Mouse (Mus musculus): Measurements from ENCODE around the gene Hipk4. TPM values are rescaled to one million over a fixed set of nuclear protein-coding genes. Genes with fewer than 3 reads are reported as not detected.

The Hipk4 gene
- polyA plus RNA-seq (2015; fragmentation: Nextera tagmentation; extraction: Ambion mirVana), result 0.87 and 1.4 TPM in 2 replicates

DNA sequence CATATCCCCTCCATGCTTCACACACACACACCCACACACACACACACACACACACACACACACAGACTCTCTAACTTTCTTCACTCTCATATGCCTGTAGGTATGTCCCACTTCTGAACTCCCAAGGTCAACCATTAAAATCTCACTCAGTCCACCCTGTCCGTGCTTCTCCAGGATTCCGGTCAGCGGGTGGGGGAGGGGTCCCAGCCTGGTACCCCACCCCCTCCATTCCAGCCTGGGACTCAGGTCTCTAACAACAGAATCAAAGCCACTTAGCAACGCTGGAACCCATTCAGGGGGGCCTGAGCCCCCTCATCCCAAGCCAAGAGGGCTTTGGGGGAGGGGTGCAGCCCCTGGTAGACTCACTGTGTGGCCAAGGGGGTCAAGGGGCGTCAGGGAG, at the start of gene Hipk4:
Hipk4 (plus strand) TSS at position 301 of the 400 bp plus-strand sequence.
- no peaks in the 10 kb centered on the region for H3K4me1 ChIP-seq
- ATAC-seq (ENCODE audit: low FRiP score, low read depth), result no peak
- no peak within 1 kb of the TSS; the same call in 1 of the 2 replicates for H3K9ac ChIP-seq
- H3K4me3 ChIP-seq, result no peak within 1 kb of the TSS
- H3K27ac ChIP-seq, result no peak within 1 kb of the TSS
- no peak within 1 kb of the TSS for H3K4me2 ChIP-seq (replicated peaks)
- H3K27me3 ChIP-seq, result no peaks in the 10 kb centered on the region
- 66% methylated on average over 5 of the region's 5 CpGs for WGBS
- no peaks in the 10 kb centered on the region for H3K9me3 ChIP-seq
- H3K36me3 ChIP-seq, result peaks cover 10% of the 10 kb centered on the region

DNA sequence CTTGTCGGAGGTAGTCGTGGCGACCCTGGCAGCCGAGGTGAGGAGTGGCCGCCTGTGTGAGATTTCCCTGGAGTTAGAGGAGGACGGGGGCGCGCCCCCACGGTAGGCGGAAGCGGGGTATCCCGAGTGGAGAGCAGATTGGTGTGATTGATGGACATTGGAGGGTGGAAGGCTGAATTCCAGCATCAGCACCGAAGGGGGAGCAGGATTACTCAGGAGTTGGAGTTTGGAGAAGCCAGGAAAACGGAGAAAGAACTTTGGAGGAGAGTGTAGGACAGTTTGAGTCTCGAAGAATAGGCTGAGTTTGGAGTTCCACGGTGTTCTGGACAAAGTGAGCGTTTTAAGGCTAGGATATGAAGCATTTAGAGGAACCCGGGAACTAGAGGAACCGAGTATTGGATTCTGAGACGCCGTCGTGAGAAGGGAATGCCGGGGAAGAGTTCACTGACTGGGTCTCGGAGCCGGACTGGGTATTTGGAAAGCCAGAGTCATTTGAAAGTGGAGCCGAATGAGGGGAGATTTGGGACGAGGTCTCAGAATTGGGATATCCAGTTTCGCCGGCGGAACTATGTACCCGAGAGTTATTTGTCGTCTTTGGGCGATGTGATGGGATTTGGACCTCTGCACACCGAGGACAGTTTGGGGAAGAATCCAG, 49.1 kb upstream of the Hipk4 start:
- Histone ChIP-seq H3K9me3 (no peaks in the 10 kb centered on the region), H3K4me1 (peaks cover 21% of the 10 kb centered on the region), H3K27ac (peak overlapping the region; percentile 94), H3K36me3 (peaks cover 24% of the 10 kb centered on the region), H3K9ac (peak overlapping the region; percentile 79), H3K4me2 (replicated peaks) (peak overlapping the region; percentile 69), H3K4me3 (peak overlapping the region; percentile 76), H3K27me3 (no peaks in the 10 kb centered on the region)
- WGBS, result under 1% methylated on average over 34 of the region's 34 CpGs
- ATAC-seq (ENCODE audit: low FRiP score, low read depth), result no peak

DNA sequence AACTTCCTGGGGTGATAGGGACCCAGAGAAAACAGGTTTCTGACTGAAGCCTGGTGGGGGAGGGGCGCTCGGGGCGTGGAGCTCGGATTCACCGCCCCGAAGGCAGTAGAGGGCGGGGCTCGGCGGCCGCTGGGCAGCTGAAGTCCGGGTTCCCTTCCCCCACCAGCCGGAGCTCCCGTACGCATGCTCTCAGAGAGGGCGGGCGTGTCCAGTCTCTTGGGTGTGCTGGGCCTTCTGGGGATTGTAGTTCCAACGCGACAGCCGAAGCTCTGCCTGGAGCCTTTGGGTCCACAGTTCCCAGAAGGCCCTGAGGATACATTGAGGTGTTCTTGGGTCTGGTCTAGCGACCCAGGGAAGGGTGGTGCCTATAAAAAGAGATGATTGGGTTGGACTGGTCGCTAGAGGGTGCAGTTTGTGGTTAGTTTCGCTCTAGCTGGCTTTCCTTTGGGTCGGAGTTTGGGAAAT, 48.5 kb upstream of the Hipk4 start:
- peaks cover 24% of the 10 kb centered on the region for H3K36me3 ChIP-seq
- WGBS, result under 1% methylated on average over 22 of the region's 23 CpGs
- peak overlapping the region; percentile 76 for H3K4me3 ChIP-seq
- ATAC-seq (ENCODE audit: low FRiP score, low read depth), result peak; percentile 85
- no peaks in the 10 kb centered on the region for H3K27me3 ChIP-seq
- H3K9me3 ChIP-seq, result no peaks in the 10 kb centered on the region
- peaks cover 21% of the 10 kb centered on the region for H3K4me1 ChIP-seq
- H3K27ac ChIP-seq, result peak overlapping the region; percentile 94
- peak overlapping the region; percentile 69 for H3K4me2 ChIP-seq (replicated peaks)
- peak overlapping the region; percentile 79 for H3K9ac ChIP-seq

DNA sequence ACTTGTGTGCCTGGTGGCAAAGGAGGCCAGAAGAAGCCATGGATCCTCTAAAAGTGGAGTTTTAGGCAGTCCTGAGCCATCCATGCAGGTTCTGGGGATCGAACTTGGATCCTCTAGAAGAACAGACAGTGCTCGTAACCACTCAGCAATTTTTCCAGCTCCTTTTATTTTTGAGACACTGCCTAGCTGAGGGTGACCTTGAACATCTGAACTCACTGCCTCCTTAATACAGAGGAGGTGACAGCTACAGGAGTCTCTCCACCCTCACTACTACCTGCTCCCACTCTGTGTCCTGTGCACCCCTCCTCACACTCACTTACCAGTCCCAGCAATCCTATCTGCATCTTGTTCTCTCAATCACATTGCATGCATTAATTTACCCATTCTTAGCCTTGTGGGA, 47.5 kb upstream of the Hipk4 start:
- ATAC-seq (ENCODE audit: low FRiP score, low read depth), result no peak
- peaks cover 24% of the 10 kb centered on the region for H3K36me3 ChIP-seq
- H3K9me3 ChIP-seq, result no peaks in the 10 kb centered on the region
- peak overlapping the region; percentile 76 for H3K4me3 ChIP-seq
- no peaks in the 10 kb centered on the region for H3K27me3 ChIP-seq
- no peak overlapping the region for H3K9ac ChIP-seq
- peak overlapping the region; percentile 69 for H3K4me2 ChIP-seq (replicated peaks)
- peaks cover 21% of the 10 kb centered on the region for H3K4me1 ChIP-seq
- H3K27ac ChIP-seq, result no peak overlapping the region
- WGBS, result 89% methylated on average over 2 of the region's 2 CpGs

DNA sequence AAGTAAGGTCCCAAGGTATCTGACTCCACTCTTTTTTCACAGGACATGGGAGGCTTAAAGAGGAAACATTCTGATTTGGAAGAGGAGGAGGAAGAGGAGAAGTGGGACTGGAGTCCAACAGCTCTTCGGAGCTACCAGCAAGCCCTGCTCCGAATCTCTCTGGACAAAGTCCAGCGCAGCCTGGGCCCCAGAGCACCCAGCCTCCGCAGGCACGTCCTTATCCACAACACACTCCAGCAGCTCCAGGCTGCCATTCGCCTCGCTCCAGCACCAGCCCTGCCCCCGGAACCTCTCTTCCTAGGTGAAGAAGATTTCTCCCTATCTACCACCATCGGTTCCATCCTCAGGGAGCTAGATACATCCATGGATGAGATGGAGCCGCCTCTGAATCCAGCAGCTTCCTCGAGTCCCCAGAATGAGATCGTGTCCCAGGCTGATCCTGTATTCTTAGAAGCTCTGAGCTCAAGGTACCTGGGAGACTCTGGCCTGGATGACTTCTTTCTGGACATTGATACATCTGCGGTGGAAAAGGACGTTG, 46.9 kb upstream of the Hipk4 start:
- WGBS, result 95% methylated on average over 14 of the region's 14 CpGs
- no peaks in the 10 kb centered on the region for H3K27me3 ChIP-seq
- H3K4me2 ChIP-seq (replicated peaks), result no peak overlapping the region
- no peak overlapping the region for H3K4me3 ChIP-seq
- peaks cover 24% of the 10 kb centered on the region for H3K36me3 ChIP-seq
- H3K4me1 ChIP-seq, result peaks cover 25% of the 10 kb centered on the region
- H3K9me3 ChIP-seq, result no peaks in the 10 kb centered on the region
- no peak overlapping the region for H3K27ac ChIP-seq
- ATAC-seq (ENCODE audit: low FRiP score, low read depth), result no peak
- no peak overlapping the region for H3K9ac ChIP-seq

DNA sequence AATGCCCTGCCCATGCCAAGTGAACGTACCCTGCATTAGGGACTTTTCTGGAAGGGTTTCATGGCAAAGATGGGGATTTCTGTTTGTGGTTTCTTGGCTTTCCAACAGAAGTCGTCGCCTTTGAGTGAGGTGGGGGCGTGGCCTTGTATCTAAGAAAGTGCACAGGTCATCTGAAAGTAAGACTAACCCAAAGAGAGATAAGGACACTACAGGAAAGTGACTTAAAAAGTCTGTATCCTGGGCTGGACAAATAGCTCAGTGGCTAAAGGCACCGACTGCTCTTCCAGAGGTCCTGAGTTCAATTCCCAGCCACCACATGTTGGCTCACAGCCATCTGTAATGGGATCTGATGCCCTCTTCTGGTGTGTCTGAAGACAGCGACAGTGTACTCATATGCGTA, 44.5 kb upstream of the Hipk4 start:
- Histone ChIP-seq H3K36me3 (peaks cover 24% of the 10 kb centered on the region), H3K9me3 (no peaks in the 10 kb centered on the region), H3K4me1 (peaks cover 31% of the 10 kb centered on the region), H3K4me2 (replicated peaks) (no peak overlapping the region), H3K4me3 (no peak overlapping the region), H3K27me3 (no peaks in the 10 kb centered on the region), H3K27ac (peak overlapping the region; percentile 44; the same call in 1 of the 2 replicates), H3K9ac (no peak overlapping the region)
- ATAC-seq (ENCODE audit: low FRiP score, low read depth), result no peak
- WGBS, result 84% methylated on average over 7 of the region's 7 CpGs

DNA sequence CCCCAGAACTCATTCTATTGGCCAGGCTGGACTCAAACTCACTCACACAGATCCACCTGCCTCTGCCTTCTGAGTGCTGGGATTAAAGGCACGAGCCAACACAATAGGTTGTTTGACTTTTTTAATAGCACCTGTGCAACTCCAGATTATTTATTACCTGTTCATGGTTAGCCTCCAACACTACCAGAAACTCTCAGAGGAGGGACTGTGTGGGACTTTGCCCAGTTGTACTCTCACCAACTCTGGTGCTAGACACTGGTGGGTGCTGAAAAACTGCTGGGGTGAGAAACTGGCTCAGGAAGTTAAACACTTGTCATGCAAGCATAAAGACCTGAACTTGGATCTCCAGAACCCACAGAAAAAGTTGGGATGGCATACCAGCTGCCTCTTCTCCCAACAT, 43.3 kb upstream of the Hipk4 start:
- Histone ChIP-seq H3K4me2 (replicated peaks) (no peak overlapping the region), H3K27me3 (no peaks in the 10 kb centered on the region), H3K27ac (no peak overlapping the region), H3K9ac (no peak overlapping the region), H3K4me1 (peaks cover 31% of the 10 kb centered on the region), H3K4me3 (no peak overlapping the region), H3K36me3 (peaks cover 24% of the 10 kb centered on the region), H3K9me3 (no peaks in the 10 kb centered on the region)
- no peak for ATAC-seq (ENCODE audit: low FRiP score, low read depth)
- WGBS, result 41% methylated on average over 1 of the region's 1 CpGs

DNA sequence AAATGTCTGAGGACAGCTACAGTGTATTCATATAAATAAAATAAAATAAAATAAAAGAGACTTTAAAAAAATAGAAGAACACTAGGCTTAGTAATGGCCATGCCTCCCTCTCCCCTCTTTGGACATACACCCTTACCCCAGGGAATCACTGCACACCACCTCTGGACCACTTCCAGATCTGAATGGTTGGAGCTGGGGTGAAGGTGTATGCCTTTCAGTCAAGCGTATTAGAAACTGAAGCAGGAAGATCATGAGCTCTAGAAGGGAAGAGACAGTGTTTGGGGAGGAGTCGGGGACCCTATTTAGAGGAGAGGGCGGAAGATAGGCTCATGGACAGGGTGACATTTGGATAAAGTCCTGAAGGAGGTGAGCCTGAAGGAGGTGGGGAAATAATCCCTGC, 42.6 kb upstream of the Hipk4 start:
- peaks cover 26% of the 10 kb centered on the region for H3K4me1 ChIP-seq
- H3K9me3 ChIP-seq, result no peaks in the 10 kb centered on the region
- peak overlapping the region; percentile 37; the same call in 1 of the 2 replicates for H3K4me3 ChIP-seq
- peak overlapping the region; percentile 85 for H3K27ac ChIP-seq
- H3K4me2 ChIP-seq (replicated peaks), result peak overlapping the region; percentile 67
- ATAC-seq (ENCODE audit: low FRiP score, low read depth), result no peak
- 0 out of 2 replicates have a peak overlapping the region, but pooled peaks have one; percentile 51 for H3K9ac ChIP-seq
- WGBS, result 70% methylated on average over 3 of the region's 3 CpGs
- H3K27me3 ChIP-seq, result no peaks in the 10 kb centered on the region
- peaks cover 24% of the 10 kb centered on the region for H3K36me3 ChIP-seq

DNA sequence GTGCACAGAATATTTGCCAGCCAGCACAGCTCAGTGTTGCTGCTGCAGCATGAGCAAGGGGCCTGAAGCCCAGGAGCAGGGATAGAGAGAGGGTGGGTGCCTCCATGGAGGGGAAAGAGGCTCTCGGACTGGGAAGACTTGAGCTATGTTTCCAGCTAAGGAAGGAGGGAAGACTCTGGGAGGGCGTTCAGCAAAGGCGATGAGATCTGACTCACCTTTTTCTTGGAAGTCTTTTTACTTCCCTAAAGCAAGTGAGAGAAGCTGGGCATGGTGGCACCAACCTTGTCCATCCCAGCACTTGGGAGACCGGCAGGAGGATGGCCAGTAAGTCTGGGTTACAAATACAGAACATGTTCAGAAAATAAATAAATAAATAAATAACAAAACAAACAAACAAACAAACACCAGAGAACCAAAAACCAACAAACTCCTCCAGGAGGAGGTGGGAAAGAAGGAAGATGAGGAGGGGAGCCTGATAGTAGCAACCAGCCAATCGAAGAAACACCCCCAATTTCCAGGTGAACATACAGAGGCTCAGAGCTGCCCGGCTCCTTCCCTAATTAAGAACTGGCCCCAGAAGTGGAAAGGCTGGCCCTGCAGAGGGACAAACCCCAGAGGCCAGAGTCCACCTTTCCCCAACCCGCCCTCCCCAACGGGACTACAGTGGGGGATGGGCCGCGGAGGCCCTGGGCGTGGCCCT, 42.0 kb upstream of the Hipk4 start:
- Histone ChIP-seq H3K27ac (peak overlapping the region; percentile 85), H3K36me3 (peaks cover 20% of the 10 kb centered on the region), H3K9ac (peak overlapping the region; percentile 51), H3K27me3 (no peaks in the 10 kb centered on the region), H3K4me3 (peak overlapping the region; percentile 37), H3K4me1 (peaks cover 27% of the 10 kb centered on the region), H3K4me2 (replicated peaks) (peak overlapping the region; percentile 67), H3K9me3 (no peaks in the 10 kb centered on the region)
- 11% methylated on average over 11 of the region's 11 CpGs for WGBS
- ATAC-seq (ENCODE audit: low FRiP score, low read depth), result no peak

DNA sequence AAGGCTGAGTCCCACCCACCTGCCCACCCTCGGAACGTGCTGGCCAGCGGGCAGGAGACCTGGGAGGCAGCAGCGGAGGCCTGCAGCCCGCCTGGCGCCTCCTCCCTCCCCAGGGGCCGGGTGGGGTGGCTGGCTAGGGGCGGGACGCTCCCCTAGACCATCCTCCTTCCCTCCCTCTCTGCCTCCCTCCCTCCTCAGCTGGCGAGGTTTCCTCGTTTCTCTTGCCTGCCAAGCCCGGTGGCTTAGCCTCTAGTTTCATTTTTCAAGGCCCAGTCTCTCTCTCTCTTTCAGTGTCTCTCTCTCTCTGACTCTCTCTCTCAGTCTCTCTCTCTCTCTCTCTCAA, 41.5 kb upstream of the Hipk4 start:
- Histone ChIP-seq H3K4me3 (peak overlapping the region; percentile 37), H3K9me3 (no peaks in the 10 kb centered on the region), H3K36me3 (peaks cover 15% of the 10 kb centered on the region), H3K27ac (peak overlapping the region; percentile 85), H3K9ac (peak overlapping the region; percentile 51), H3K27me3 (no peaks in the 10 kb centered on the region), H3K4me2 (replicated peaks) (peak overlapping the region; percentile 67), H3K4me1 (peaks cover 26% of the 10 kb centered on the region)
- whole genome bisulfite sequencing, result 0% methylated on average over 9 of the region's 12 CpGs
- peak; percentile 91 for ATAC-seq (ENCODE audit: low FRiP score, low read depth)

DNA sequence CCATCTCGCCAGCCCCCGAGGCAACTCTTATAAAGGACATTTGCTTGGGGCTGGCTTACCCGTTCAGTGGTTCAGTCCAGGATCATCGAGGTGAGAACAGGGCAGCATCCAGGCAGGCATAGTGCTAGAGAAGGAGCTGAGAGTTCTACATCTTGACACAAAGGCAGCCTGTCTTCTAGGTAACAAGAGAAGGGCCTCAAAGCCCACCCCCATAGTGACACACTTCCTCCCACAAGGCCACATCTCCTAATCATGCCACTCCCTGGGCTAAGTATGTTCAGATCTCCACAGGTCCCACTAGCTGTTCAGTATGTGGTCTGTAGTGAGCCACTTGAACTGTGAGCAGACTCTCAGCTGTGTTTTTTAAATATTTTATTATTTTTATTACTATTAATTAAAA, 39.2 kb upstream of the Hipk4 start:
- Histone ChIP-seq H3K36me3 (no peaks in the 10 kb centered on the region), H3K27ac (no peak overlapping the region), H3K4me1 (peaks cover 30% of the 10 kb centered on the region), H3K4me2 (replicated peaks) (no peak overlapping the region), H3K27me3 (no peaks in the 10 kb centered on the region), H3K9me3 (no peaks in the 10 kb centered on the region), H3K4me3 (no peak overlapping the region), H3K9ac (no peak overlapping the region)
- ATAC-seq (ENCODE audit: low FRiP score, low read depth), result no peak
- 81% methylated on average over 4 of the region's 4 CpGs for WGBS

DNA sequence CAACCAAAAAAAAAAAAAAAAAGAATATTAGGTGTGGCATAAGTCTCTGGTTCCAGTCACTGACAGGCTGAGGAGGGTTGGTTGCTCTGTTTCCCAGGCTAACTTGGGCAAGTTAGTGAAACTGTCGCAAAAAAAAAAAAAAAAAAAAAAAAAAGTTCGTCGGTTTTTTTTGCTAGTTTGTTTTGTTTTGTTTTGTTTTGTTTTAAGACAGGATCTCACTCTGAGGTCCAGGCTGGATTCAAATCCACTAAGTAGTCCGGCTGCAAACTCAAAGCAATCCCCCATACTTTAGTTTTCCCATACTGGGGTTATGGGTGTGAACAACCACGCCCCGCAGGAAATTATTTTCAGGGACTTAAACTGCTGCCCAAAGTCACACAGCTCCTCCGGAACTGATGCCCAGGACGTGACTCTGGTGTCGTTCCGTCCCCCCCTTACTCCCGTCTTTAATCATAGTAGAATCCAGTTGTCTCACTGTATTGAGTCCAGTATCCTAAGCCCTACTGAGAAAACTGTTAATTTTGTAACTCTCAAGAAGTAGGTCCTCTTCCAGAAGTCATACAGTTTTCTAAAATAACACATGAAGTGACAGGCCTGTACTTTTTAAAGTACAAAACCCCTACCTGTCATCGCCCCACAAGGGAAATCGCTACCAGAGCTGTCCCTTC, 36.8 kb upstream of the Hipk4 start:
- peak; percentile 0; the same call in 1 of the 2 replicates for ATAC-seq (ENCODE audit: low FRiP score, low read depth)
- peak overlapping the region; percentile 62 for H3K9ac ChIP-seq
- H3K4me1 ChIP-seq, result peaks cover 41% of the 10 kb centered on the region
- H3K9me3 ChIP-seq, result no peaks in the 10 kb centered on the region
- peak overlapping the region; percentile 78 for H3K4me2 ChIP-seq (replicated peaks)
- H3K27me3 ChIP-seq, result no peaks in the 10 kb centered on the region
- WGBS, result under 1% methylated on average over 13 of the region's 13 CpGs
- peak overlapping the region; percentile 48; the same call in 1 of the 2 replicates for H3K27ac ChIP-seq
- H3K4me3 ChIP-seq, result peak overlapping the region; percentile 73
- peaks cover 9% of the 10 kb centered on the region for H3K36me3 ChIP-seq
